Mouse (Mus musculus) ovary, adult 2 months (tissue): ENCODE measurements around the gene Npas2. TPM values are rescaled to one million over a fixed set of nuclear protein-coding genes. Genes with fewer than 3 reads are reported as not detected.

Source experiments
- polyA plus RNA-seq: library from polyadenylated mRNA; depleted of rRNA; stranded (reverse); fragments of >200 nt; gene quantifications from 2 replicates; pipeline ENCODE4 v1.2.3, GENCODE M21; 2012; rRNA removed

The Npas2 gene
- 9.5 and 11.3 TPM in 2 replicates for polyA plus RNA-seq

DNA sequence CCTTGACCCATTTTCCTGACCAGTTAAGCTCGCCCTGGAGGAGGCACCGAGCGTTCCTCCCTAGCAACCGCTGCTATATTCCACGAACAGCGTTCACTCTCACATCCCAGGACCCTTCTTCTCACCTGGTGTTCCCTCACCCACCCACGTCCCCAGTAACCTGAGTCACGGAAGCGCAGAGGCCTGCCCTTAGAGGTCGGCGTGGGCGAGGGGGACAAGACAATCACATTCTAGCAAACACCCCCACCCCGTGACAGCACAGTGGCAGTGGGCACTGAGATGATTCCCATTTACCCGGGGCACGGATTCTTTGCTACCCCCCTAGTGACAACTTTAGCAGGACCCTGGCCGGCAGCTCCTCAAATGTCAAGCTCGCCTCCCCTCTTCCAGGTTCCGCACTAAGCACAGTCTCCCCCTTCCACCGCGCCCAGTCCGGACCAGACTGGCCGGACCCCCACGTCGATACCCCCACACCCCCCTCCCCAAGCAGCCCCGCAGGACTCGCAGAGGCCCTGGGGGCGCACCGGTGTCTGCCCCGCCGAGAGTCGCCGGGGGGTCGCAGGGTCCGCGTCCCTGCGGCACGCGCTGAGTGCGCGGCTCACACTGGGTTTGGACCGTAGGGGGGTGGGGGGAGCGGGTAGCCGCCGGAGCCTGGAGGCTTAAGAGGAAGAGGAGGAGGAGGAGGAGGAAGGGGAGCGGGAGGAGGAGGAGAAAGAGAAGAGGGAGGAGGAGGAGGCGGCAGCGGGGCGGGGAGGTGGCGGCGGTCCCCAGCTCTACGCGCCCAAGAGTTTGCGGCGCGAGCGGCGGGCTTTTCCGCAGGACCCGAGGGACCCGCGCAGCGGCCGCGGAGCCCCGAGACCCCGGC, at the start of gene Npas2:
Gene Npas2 (plus strand): TSS at position 735 of the 865 bp plus-strand sequence.

DNA sequence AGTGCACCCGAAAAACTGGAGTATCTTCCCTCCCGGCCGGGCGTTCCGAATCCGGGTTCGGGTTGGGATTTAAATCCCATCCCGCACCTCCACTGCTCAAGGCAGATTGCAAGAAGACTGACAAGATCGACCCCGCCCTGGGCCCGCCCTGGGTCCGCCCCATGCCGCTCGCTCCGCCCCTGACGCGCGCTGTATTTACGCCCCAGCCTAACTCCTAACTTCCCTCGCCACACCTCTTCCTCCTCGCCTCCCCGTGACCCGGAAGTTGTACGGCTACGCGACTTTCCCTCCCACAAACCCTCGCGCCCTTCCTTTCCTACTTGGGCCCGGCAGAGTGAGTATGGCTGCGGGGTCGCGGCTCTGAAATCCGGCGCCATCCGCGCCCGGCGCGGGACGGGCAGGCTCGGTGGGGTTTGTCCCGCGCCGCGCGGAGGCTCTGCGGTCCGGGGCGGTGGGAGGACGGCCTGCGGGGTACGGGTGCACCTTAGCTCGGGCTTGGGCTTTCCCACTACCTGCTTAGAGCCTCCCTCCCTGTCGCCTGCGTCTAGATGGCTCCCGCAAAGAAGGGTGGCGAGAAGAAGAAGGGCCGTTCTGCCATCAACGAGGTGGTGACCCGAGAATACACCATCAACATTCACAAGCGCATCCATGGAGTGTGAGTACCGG, 174.2 kb downstream of the Npas2 start, which contains the start of gene Rpl31:
Gene Rpl31 (plus strand): TSS at position 242 of the 666 bp plus-strand sequence.

Other genes with a start within 250 kb of the Npas2 start
- gene Pdcl3, start 208.1 kb upstream of the Npas2 start, polyA plus RNA-seq, result 18.1 and 24.4 TPM in 2 replicates
- 127 and 132 TPM in 2 replicates for gene Rpl31, start 174.1 kb downstream of the Npas2 start, polyA plus RNA-seq